Comparison of ENCODE assay signal across 14 mouse cellular contexts in the genomic region with DNA sequence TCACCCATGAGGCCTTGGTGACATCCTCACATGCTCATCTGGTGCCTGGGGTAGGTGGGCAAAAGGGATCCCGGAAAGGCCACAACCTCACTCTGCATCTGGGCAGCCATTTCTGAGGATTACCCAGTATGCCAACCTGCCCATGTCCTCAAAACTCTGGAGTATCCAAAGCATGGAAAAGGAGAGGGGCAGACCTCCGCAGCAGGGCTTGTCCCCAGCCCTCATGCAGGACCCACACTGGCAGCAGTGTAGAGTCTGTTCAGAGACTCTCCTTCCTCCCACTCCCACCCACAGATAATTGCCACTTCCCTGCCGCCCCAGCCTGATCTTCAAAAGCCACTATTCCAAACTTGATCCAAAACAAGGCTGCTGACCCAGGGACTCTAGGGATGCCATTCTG. TPM values are rescaled to one million over a fixed set of nuclear protein-coding genes. Genes with fewer than 3 reads are reported as not detected.
DNase-seq lines count a peak whose midpoint lies in the region; ATAC-seq and TF ChIP-seq lines count a peak whose summit lies in the region.
"Had no signal": no experiment of that assay in that cellular context is flagged by ENCODE, and none has a peak within 500 bp of the region (broad histone marks: within the 10 kb centered on the region; RNA-seq: fewer than 3 reads in every experiment).

No protein-coding gene starts in this region.

- H3K4me2 ChIP-seq in limb, embryonic 13.5 days (replicated peaks) = peak overlapping the region; percentile 98; the same call in 1 of the 2 replicates
- peak overlapping the region; percentile 14; the same call in 1 of the 2 replicates for H3K4me2 ChIP-seq in liver, embryonic 13.5 days

- TF ChIP-seq POLR2A in heart, adult 2 months (IDR thresholded peaks at IDR 0.05; ENCODE audit: insufficient read depth, low read depth, low read length) = no peak
- no peak for TF ChIP-seq POLR2A in bone marrow, adult 2 months (IDR thresholded peaks at IDR 0.05; ENCODE audit: borderline replicate concordance, control insufficient read depth, low read depth, low read length)

- H3K27me3 ChIP-seq in heart, adult 2 months (ENCODE audit: control insufficient read depth, insufficient read depth, low read length) = no peaks in the 10 kb centered on the region
- peaks cover 67% of the 10 kb centered on the region for H3K27me3 ChIP-seq in limb, embryonic 13.5 days
- peaks cover 82% of the 10 kb centered on the region for H3K27me3 ChIP-seq in limb, embryonic 10.5 days (ENCODE audit: low read depth, poor library complexity, severe bottlenecking)
- peaks cover 60% of the 10 kb centered on the region for H3K27me3 ChIP-seq in liver, embryonic 13.5 days

- H3K4me1 ChIP-seq in heart, adult 2 months (ENCODE audit: control insufficient read depth, insufficient read depth, low read length) = peaks cover 15% of the 10 kb centered on the region
- H3K4me1 ChIP-seq in limb, embryonic 13.5 days = peaks cover 22% of the 10 kb centered on the region
- H3K4me1 ChIP-seq in limb, embryonic 10.5 days = peaks cover 26% of the 10 kb centered on the region
- no peaks in the 10 kb centered on the region; the same call in 1 of the 2 replicates for H3K4me1 ChIP-seq in bone marrow, adult 2 months (ENCODE audit: control insufficient read depth, insufficient read depth, low read length)
- H3K4me1 ChIP-seq in liver, embryonic 13.5 days (replicated peaks) = peaks cover 17% of the 10 kb centered on the region

- intact Hi-C loops in heart, adult 2 months (cut with DNase I) = no loop called here
- intact Hi-C loops in heart, postnatal 10 days (cut with DNase I) = loop anchor here (2.0 kb wide), 1 partner anchor 18 kb away; no protein-coding TSS in a partner anchor

- no peak for TF ChIP-seq EP300 in heart, adult 2 months (IDR thresholded peaks at IDR 0.05; ENCODE audit: insufficient read depth, low read depth, low read length)

- no peak for TF ChIP-seq CTCF in heart, adult 2 months (IDR thresholded peaks at IDR 0.05)
- no peak for TF ChIP-seq CTCF in bone marrow, adult 2 months (IDR thresholded peaks at IDR 0.05; ENCODE audit: control insufficient read depth, insufficient read depth, low read length)

- ATAC-seq in limb, embryonic 13.5 days (ENCODE audit: low FRiP score, low read depth) = no peak
- no peak for ATAC-seq in liver, embryonic 13.5 days (ENCODE audit: low read depth)
- no peak for ATAC-seq in megakaryocyte-erythroid progenitor cell, adult 5-6 weeks (replicated peaks; ENCODE audit: low FRiP score, low TSS enrichment, poor library complexity, severe bottlenecking)

- WGBS in heart, adult 2 months = 51% methylated on average over 3 of the region's 3 CpGs
- WGBS in limb, embryonic 13.5 days = 60% methylated on average over 3 of the region's 3 CpGs
- 66% methylated on average over 3 of the region's 3 CpGs for WGBS in limb, embryonic 10.5 days
- WGBS in bone marrow, adult 2 months = 57% methylated on average over 3 of the region's 3 CpGs
- 58% methylated on average over 3 of the region's 3 CpGs for WGBS in liver, embryonic 13.5 days (ENCODE audit: insufficient replicate concordance)

- H3K27ac ChIP-seq in heart, adult 2 months = peak overlapping the region; percentile 26
- no peak overlapping the region for H3K27ac ChIP-seq in limb, embryonic 13.5 days
- H3K27ac ChIP-seq in limb, embryonic 10.5 days = no peak overlapping the region
- no peak overlapping the region for H3K27ac ChIP-seq in bone marrow, adult 2 months (ENCODE audit: control insufficient read depth, insufficient read depth, low read depth, low read length, poor library complexity)
- no peak overlapping the region for H3K27ac ChIP-seq in liver, embryonic 13.5 days
- H3K27ac ChIP-seq: forebrain, embryonic 12.5 days; hindbrain, embryonic 10.5 days had no signal

- peak overlapping the region; percentile 45 for H3K4me3 ChIP-seq in heart, adult 2 months
- H3K4me3 ChIP-seq in limb, embryonic 13.5 days = no peak overlapping the region
- no peak overlapping the region for H3K4me3 ChIP-seq in limb, embryonic 10.5 days
- H3K4me3 ChIP-seq in bone marrow, adult 2 months (replicated peaks; ENCODE audit: control insufficient read depth, low read depth, low read length) = peak overlapping the region; percentile 32
- 0 out of 2 replicates have a peak overlapping the region, but pooled peaks have one; percentile 54 for H3K4me3 ChIP-seq in liver, embryonic 13.5 days (replicated peaks)

- peaks cover 2% of the 10 kb centered on the region; the same call in 1 of the 2 replicates for H3K79me2 ChIP-seq in heart, adult 2 months (replicated peaks; ENCODE audit: control insufficient read depth, insufficient read depth, low read length)

- no peaks in the 10 kb centered on the region for H3K9me3 ChIP-seq in limb, embryonic 13.5 days
- no peaks in the 10 kb centered on the region for H3K9me3 ChIP-seq in limb, embryonic 10.5 days (replicated peaks)
- no peaks in the 10 kb centered on the region for H3K9me3 ChIP-seq in liver, embryonic 13.5 days (replicated peaks)
- H3K9me3 ChIP-seq: forebrain, embryonic 12.5 days; hindbrain, embryonic 10.5 days had no signal

- DNase-seq in heart, adult 2 months = peak in 1 of 2 experiments; percentile 35
- no peak for DNase-seq in heart, postnatal 10 days
- DNase-seq in limb, embryonic 10.5 days (ENCODE audit: low spot score) = no peak
- no peak for DNase-seq in liver, embryonic 13.5 days
- DNase-seq in right cerebral cortex, postnatal 10 days (ENCODE audit: low spot score in 2 of 2) = no peak
- DNase-seq: B cell, adult 2 months; cerebellum, adult 18-20 months; right cerebral cortex, postnatal 4 days had no signal

- no peaks in the 10 kb centered on the region for H3K36me3 ChIP-seq in heart, adult 2 months (ENCODE audit: control insufficient read depth, insufficient read depth, low read length)
- no peaks in the 10 kb centered on the region for H3K36me3 ChIP-seq in limb, embryonic 13.5 days
- no peaks in the 10 kb centered on the region for H3K36me3 ChIP-seq in limb, embryonic 10.5 days
- H3K36me3 ChIP-seq in liver, embryonic 13.5 days = no peaks in the 10 kb centered on the region
- H3K36me3 ChIP-seq: forebrain, embryonic 12.5 days; hindbrain, embryonic 10.5 days had no signal

- H3K9ac ChIP-seq in heart, adult 2 months (ENCODE audit: low read depth, low read length) = peak overlapping the region; percentile 88
- no peak overlapping the region for H3K9ac ChIP-seq in limb, embryonic 13.5 days
- H3K9ac ChIP-seq in liver, embryonic 13.5 days = no peak overlapping the region
- H3K9ac ChIP-seq: forebrain, embryonic 12.5 days had no signal

RNA-seq across cellular contexts. Expression of gene P2ry2, which starts 1.9 kb away (rescaled TPM):
- 10 to 100 TPM; 22.3 to 32.6 TPM for total RNA-seq in heart, adult 2 months (2021)
- polyA plus RNA-seq in heart, adult 2 months (2012; rRNA removed) = 40.4 and 46.8 TPM in 2 replicates
- 10 to 100 TPM; 13.5 to 15.8 TPM for total RNA-seq in heart, postnatal 10 days (2021)
- 1.3 and 1.4 TPM in 2 replicates for polyA plus RNA-seq in limb, embryonic 13.5 days (2015; fragmentation: Nextera tagmentation; extraction: Ambion mirVana)
- polyA plus RNA-seq in limb, embryonic 10.5 days (2016; fragmentation: Nextera tagmentation; extraction: Ambion mirVana) = 0.49 and 0.51 TPM in 2 replicates
- 0.72 and 0.82 TPM in 2 replicates for polyA plus RNA-seq in bone marrow, adult 2 months (2011; ENCODE audit: insufficient read depth, insufficient read length, low replicate concordance, missing spikeins)
- 0.76 TPM in 2 replicates for polyA plus RNA-seq in liver, embryonic 13.5 days (2015; fragmentation: Nextera tagmentation; extraction: Ambion mirVana)
- 0.64 and 0.70 TPM in 2 replicates for total RNA-seq in megakaryocyte-erythroid progenitor cell, adult 5-6 weeks (2014; fragmentation: Nextera tagmentation)
- total RNA-seq in megakaryocyte-erythroid progenitor cell, adult 5-6 weeks (2017) = 0.28 and 2.2 TPM in 2 replicates

RNA-seq across cellular contexts. Expression of gene P2ry6, which starts 36.3 kb away (rescaled TPM):
- 1 to 10 TPM; 3.6 to 4.2 TPM for total RNA-seq in heart, adult 2 months (2021)
- 9.6 and 11.1 TPM in 2 replicates for polyA plus RNA-seq in heart, adult 2 months (2012; rRNA removed)
- total RNA-seq in heart, postnatal 10 days (2021) = 1 to 10 TPM; 3.7 to 3.9 TPM
- 4.7 and 5.6 TPM in 2 replicates for polyA plus RNA-seq in limb, embryonic 13.5 days (2015; fragmentation: Nextera tagmentation; extraction: Ambion mirVana)
- polyA plus RNA-seq in limb, embryonic 10.5 days (2016; fragmentation: Nextera tagmentation; extraction: Ambion mirVana) = 1.1 and 1.6 TPM in 2 replicates
- 1.3 TPM in 2 replicates for polyA plus RNA-seq in bone marrow, adult 2 months (2011; ENCODE audit: insufficient read depth, insufficient read length, low replicate concordance, missing spikeins)
- 2.7 and 3.2 TPM in 2 replicates for polyA plus RNA-seq in liver, embryonic 13.5 days (2015; fragmentation: Nextera tagmentation; extraction: Ambion mirVana)
- not detected in 2 replicates for total RNA-seq in megakaryocyte-erythroid progenitor cell, adult 5-6 weeks (2014; fragmentation: Nextera tagmentation)
- total RNA-seq in megakaryocyte-erythroid progenitor cell, adult 5-6 weeks (2017) = not detected in 2 replicates
- total RNA-seq: MEL had no signal

Comparison
In these comparisons a context has a peak if more than half of its experiments do, and no peak if none do; other contexts are left out.
1. H3K4me3 ChIP-seq: peak in heart, adult 2 months (single experiment), bone marrow, adult 2 months (single experiment) and liver, embryonic 13.5 days (single experiment); none in limb, embryonic 13.5 days (single experiment) and limb, embryonic 10.5 days (single experiment).
2. RNA of gene P2ry2, which starts 1.9 kb away (polyA plus RNA-seq): 40.4 to 46.8 TPM in heart, adult 2 months; 1.3 to 1.4 TPM in limb, embryonic 13.5 days, 0.72 to 0.82 TPM in bone marrow, adult 2 months, 0.76 TPM in liver, embryonic 13.5 days and 0.49 to 0.51 TPM in limb, embryonic 10.5 days; every median in the first group is over 10 times any median in the second.